Mouse (Mus musculus) liver, embryonic 16.5 days (tissue): ENCODE measurements around the gene Per1. TPM values are rescaled to one million over a fixed set of nuclear protein-coding genes. Genes with fewer than 3 reads are reported as not detected.
A peak's percentile ranks its signal among the peaks of the same experiment; 100 is the strongest.

Source experiments
- ATAC-seq: fragments of 200-750 bp; cut with Nextera tagmentation; 2 replicates; pipeline ENCODE4 v1.8.0; 2017; ENCODE audit warnings: low read depth, mild to moderate bottlenecking, moderate number of reproducible peaks, moderate library complexity
- H3K27ac ChIP-seq: fragments of 300-500 bp; sonication (generic); 2 replicates; pipeline ENCODE4 v1.5.1; 2014; ENCODE audit warnings: mild to moderate bottlenecking, low read length
- H3K27me3 ChIP-seq: fragments of 300-500 bp; sonication (generic); 2 replicates; pipeline ENCODE4 v1.6.1; 2014; ENCODE audit warnings: low read depth, low read length, mixed read lengths; ENCODE audit not compliant: control insufficient read depth, insufficient read depth
- H3K36me3 ChIP-seq: fragments of 300-500 bp; sonication (generic); 2 replicates; pipeline ENCODE4 v1.6.1; 2014; ENCODE audit warnings: mild to moderate bottlenecking; ENCODE audit not compliant: control insufficient read depth, insufficient read depth
- H3K4me1 ChIP-seq: fragments of 300-500 bp; sonication (generic); 2 replicates; pipeline ENCODE4 v1.6.1; 2014; ENCODE audit warnings: low read depth, low read length, mixed read lengths; ENCODE audit not compliant: control insufficient read depth
- H3K4me2 ChIP-seq: fragments of 300-500 bp; sonication (generic); 2 replicates; pipeline ENCODE4 v1.6.1; 2014; ENCODE audit warnings: low read depth, low read length, mixed read lengths
- H3K4me3 ChIP-seq: fragments of 300-500 bp; sonication (generic); 2 replicates; pipeline ENCODE4 v1.5.1; 2014; ENCODE audit warnings: low read depth, mild to moderate bottlenecking, low read length
- H3K9ac ChIP-seq: fragments of 300-500 bp; sonication (generic); 2 replicates; pipeline ENCODE4 v1.6.1; 2014; ENCODE audit warnings: low read depth, low read length
- H3K9me3 ChIP-seq: fragments of 300-500 bp; sonication (generic); replicated peaks from 2 replicates; pipeline ENCODE4 v1.6.1; 2016; ENCODE audit warnings: low read length; ENCODE audit not compliant: control insufficient read depth
- WGBS: fragments of 180-500 bp; shearing (Covaris S2); extraction: QIAGEN DNeasy Blood & Tissue Kit; methylation state at CpG from one replicate; pipeline ENCODE4 v1.1.7; 2014; ENCODE audit not compliant: insufficient replicate concordance; 5-methylcytosine and 5-hydroxymethylcytosine counted together
- polyA plus RNA-seq: library from polyadenylated mRNA; unstranded; fragments of >200 nt; fragmentation: Nextera tagmentation; extraction: Ambion mirVana; gene quantifications from 2 replicates; pipeline ENCODE4 v1.2.1, GENCODE M21; 2015

Per1 gene
- polyA plus RNA-seq, 1 experiment from 2014 or later, result 8.5 TPM

DNA sequence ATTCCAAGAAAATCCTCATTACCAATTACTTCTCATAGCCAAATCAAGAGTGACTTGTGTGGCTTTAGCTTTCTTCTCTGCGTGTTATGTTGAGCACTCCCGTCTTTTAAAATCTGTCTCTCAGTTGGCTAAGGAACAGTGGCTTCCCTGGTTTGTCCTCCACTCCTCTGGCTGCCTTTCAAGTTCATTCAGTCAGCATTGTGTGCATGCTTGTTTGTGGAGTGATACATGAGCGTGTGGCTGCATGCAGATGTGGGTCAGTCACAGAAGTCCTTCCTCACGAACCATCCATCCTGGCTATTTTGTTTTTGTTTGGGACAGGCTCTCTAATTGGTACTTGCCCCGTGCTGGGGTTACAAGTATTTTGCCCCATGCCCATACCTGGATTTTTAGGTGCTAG is 18.4 kb upstream of the Per1 start:
- Histone ChIP-seq H3K27me3 (no peaks in the 10 kb centered on the region), H3K9me3 (no peaks in the 10 kb centered on the region), H3K36me3 (no peaks in the 10 kb centered on the region), H3K4me1 (peaks cover 26% of the 10 kb centered on the region), H3K4me3 (no peak overlapping the region), H3K9ac (no peak overlapping the region), H3K4me2 (no peak overlapping the region), H3K27ac (no peak overlapping the region)
- WGBS, result 63% methylated on average over 5 of the region's 5 CpGs
- no peak for ATAC-seq

DNA sequence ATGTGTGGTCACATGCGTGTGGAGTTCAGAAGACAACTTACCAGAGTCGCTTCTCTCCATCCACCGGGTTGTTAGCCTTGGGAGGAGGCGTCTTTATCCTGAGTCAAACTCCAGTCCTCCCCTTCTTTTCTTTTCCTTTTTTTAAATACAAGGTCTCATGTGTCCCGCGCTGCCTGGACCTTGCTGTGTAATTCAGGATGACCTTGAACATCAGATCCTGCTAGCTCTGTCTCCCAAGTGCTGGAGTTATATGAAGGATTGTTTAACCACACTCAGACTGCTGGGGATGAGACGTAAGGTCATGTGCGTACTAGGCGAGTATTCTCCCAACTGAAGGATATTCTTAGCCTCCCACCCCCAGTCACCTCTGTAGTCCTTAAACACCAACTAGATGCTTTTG is 17.7 kb upstream of the Per1 start:
- WGBS, result 71% methylated on average over 9 of the region's 9 CpGs
- Histone ChIP-seq H3K27ac (no peak overlapping the region), H3K27me3 (no peaks in the 10 kb centered on the region), H3K4me3 (no peak overlapping the region), H3K36me3 (no peaks in the 10 kb centered on the region), H3K4me2 (no peak overlapping the region), H3K9me3 (no peaks in the 10 kb centered on the region), H3K9ac (no peak overlapping the region), H3K4me1 (peaks cover 21% of the 10 kb centered on the region)
- ATAC-seq, result no peak

DNA sequence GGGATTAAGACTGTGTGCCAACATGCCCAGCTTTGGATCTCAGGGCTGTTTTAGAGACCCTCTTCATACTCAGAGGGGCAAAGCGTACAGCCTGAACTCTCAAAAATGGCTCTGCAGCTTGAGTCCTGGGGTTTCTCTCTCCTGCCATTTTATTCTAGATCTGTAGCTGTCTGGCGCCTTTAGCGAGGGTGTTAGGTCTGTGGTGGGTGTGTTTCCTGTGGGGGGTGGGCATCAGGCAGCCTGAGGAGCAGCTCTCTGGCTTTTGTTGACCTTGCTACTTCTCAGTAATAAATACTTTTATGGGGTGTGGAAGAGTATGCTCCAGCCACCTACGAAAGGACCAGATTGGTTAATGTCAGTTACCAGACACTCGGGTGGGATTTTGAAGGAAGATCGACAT is 17.0 kb upstream of the Per1 start:
- H3K9me3 ChIP-seq, result no peaks in the 10 kb centered on the region
- no peak overlapping the region for H3K9ac ChIP-seq
- ATAC-seq, result no peak
- H3K36me3 ChIP-seq, result no peaks in the 10 kb centered on the region
- WGBS, result 73% methylated on average over 6 of the region's 6 CpGs
- no peaks in the 10 kb centered on the region for H3K27me3 ChIP-seq
- H3K27ac ChIP-seq, result no peak overlapping the region
- H3K4me2 ChIP-seq, result no peak overlapping the region
- H3K4me1 ChIP-seq, result peaks cover 17% of the 10 kb centered on the region
- no peak overlapping the region for H3K4me3 ChIP-seq

DNA sequence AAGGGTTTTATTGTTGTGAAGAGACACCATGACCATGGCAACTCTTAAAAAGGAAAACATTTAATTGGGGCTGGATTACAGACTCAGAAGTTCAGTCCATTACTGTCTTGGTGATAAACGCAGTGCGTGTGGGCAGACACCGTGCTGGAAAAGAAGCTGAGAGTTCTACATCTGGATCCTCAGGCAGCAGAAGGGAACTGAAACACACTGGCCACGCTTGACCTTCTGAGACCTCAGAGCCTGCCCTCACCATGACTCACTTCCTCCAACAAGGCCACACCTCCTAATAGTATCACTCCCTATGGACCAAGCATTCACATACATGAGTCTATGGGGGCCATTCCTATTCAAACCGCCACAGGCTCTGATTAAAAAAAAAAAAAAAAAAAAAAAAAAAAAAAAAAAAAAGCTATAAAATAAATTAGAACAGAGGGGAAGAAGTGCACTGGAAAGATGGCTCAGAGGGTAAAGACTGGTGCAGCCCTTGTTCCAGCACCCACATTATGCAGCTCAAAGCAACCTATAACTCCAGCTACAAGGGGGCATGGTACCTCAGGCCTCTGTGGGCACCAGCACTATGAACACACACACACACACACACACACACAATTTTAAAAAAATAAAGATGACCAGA is 16.1 kb upstream of the Per1 start:
- peaks cover 10% of the 10 kb centered on the region for H3K4me1 ChIP-seq
- no peaks in the 10 kb centered on the region for H3K9me3 ChIP-seq
- no peaks in the 10 kb centered on the region for H3K36me3 ChIP-seq
- peak; percentile 54 for ATAC-seq
- H3K9ac ChIP-seq, result no peak overlapping the region
- H3K4me2 ChIP-seq, result no peak overlapping the region
- no peak overlapping the region for H3K4me3 ChIP-seq
- H3K27ac ChIP-seq, result no peak overlapping the region
- H3K27me3 ChIP-seq, result no peaks in the 10 kb centered on the region
- WGBS, result 53% methylated on average over 5 of the region's 5 CpGs

DNA sequence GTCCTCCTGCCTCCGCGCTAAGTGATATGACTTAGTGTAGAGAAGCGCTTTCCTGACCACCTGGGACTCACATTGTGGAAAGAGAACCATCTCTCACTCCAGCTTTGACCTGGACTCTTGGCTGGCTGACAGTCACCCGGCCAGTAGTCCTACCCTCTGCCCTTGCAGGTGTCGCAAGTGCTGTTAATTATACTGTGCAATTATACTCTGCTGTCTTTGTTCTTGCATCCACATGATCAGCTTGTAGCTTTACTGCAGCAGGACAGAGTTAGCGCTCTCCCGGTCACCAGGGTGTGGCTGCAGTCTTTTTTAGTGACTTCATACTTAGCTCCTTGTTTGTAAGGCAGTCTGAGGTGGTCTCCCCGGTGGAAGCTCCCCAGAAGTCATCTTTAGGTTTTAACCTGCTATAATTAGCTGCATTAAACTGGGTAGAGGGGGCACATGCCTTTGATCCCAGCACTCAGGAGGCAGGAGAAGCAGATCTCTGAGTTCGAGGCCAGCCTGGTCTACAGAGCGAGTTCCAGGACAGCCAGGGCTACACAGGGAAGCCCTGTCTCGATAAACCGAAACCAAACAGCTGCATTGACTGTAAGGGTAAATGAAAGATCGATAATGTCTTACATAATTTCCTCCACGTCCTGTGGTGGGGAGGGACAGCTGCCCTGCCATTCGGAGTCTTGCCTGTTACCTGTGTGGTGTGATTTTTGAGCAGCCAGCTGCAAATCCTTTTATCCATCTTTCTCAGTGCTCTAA is 14.7 kb upstream of the Per1 start:
- WGBS, result 70% methylated on average over 15 of the region's 15 CpGs
- H3K27ac ChIP-seq, result no peak overlapping the region
- no peaks in the 10 kb centered on the region for H3K9me3 ChIP-seq
- ATAC-seq, result no peak
- H3K4me3 ChIP-seq, result no peak overlapping the region
- H3K9ac ChIP-seq, result no peak overlapping the region
- no peaks in the 10 kb centered on the region for H3K27me3 ChIP-seq
- no peak overlapping the region for H3K4me2 ChIP-seq
- no peaks in the 10 kb centered on the region for H3K4me1 ChIP-seq
- H3K36me3 ChIP-seq, result no peaks in the 10 kb centered on the region

DNA sequence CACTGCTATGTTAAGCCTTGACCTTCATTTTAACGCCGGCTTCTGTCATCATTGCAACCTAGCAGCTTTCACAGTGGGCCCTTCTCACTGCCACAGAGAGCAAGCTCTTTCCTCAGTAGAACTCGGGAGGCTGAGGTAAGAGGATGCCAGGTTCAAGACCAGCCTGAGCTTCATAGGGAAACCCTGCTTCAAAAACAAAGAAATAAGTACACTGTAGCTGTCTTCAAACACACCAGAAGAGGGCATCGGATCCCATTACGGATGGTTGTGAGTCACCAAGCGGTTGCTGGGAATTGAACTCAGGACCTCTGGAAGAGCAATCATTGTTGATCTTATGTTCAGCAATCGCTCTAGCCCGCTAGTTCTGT is 14.2 kb upstream of the Per1 start:
- H3K27ac ChIP-seq, result no peak overlapping the region
- no peaks in the 10 kb centered on the region; the same call in 1 of the 2 replicates for H3K4me1 ChIP-seq
- H3K36me3 ChIP-seq, result no peaks in the 10 kb centered on the region
- H3K4me3 ChIP-seq, result no peak overlapping the region
- H3K9ac ChIP-seq, result no peak overlapping the region
- H3K4me2 ChIP-seq, result no peak overlapping the region
- H3K27me3 ChIP-seq, result no peaks in the 10 kb centered on the region
- no peaks in the 10 kb centered on the region for H3K9me3 ChIP-seq
- no peak for ATAC-seq
- WGBS, result 78% methylated on average over 8 of the region's 8 CpGs

DNA sequence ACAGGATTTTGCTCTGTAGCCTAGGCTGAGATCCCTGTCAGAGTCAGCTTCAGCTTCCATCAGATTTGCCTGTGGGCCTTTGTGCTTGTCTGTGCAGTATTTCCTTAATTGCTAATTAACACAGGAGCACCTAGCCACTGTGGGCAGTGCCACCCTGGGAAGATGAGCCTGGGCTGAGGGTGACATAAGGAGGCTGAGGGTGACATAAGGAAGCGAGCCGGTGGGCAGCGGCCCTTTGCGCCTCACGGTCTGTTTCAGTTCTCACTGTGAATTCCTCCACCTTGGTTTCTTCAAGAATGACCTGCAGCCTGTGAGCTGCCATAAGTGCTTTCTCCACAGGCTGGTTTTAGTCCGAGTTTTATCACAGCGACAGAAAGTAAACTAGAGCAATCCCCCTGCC is 13.4 kb upstream of the Per1 start:
- 70% methylated on average over 7 of the region's 7 CpGs for WGBS
- H3K36me3 ChIP-seq, result no peaks in the 10 kb centered on the region
- no peaks in the 10 kb centered on the region for H3K27me3 ChIP-seq
- no peak overlapping the region for H3K4me2 ChIP-seq
- H3K9me3 ChIP-seq, result no peaks in the 10 kb centered on the region
- H3K9ac ChIP-seq, result no peak overlapping the region
- no peaks in the 10 kb centered on the region; the same call in 1 of the 2 replicates for H3K4me1 ChIP-seq
- H3K4me3 ChIP-seq, result no peak overlapping the region
- ATAC-seq, result no peak
- no peak overlapping the region for H3K27ac ChIP-seq

DNA sequence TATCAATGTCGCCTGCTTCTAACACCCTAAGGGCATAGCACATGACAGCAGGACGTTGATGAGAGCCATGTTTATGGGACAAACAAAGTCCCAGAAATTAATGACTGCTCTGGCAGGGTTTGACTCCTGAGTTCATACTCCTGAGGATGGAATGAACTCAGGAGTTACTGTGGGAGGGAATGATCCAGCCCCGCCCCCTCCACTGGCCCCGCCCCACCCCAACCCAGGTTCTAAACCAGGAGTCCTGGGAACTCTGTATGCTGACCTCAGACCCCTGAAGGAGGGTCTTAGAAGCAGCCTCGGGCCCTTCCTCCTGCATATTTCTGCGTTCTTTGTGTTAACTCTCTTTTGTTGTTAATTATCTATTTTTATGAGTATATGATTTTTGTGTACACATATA is 9.4 kb upstream of the Per1 start:
- no peaks in the 10 kb centered on the region for H3K27me3 ChIP-seq
- H3K4me3 ChIP-seq, result no peak overlapping the region
- 66% methylated on average over 6 of the region's 6 CpGs for WGBS
- H3K9me3 ChIP-seq, result no peaks in the 10 kb centered on the region
- no peak overlapping the region for H3K9ac ChIP-seq
- no peak overlapping the region for H3K27ac ChIP-seq
- no peak overlapping the region for H3K4me2 ChIP-seq
- peaks cover 24% of the 10 kb centered on the region for H3K4me1 ChIP-seq
- no peak for ATAC-seq
- H3K36me3 ChIP-seq, result peaks cover 6% of the 10 kb centered on the region; the same call in 1 of the 2 replicates

DNA sequence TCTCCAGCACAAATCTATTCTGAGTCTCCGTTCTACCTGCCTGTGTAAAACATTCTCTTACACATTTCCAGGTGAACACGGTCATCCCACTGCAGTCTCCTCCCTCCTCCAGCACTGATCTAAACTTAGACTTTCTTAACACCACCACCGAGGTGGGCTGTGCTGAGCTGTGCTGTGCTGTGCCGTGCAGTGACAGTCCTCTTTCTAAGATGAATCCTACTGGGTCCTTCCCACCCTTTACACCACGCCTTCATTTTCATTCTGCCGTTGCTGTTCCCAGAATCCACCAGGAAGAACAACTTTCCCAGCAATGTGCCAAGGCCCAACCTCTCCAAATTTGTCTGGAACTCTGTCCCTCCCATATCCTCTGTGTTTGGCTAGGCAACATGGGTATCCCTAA is 8.6 kb upstream of the Per1 start:
- Histone ChIP-seq H3K9ac (no peak overlapping the region), H3K4me1 (peaks cover 25% of the 10 kb centered on the region), H3K9me3 (no peaks in the 10 kb centered on the region), H3K27me3 (no peaks in the 10 kb centered on the region), H3K27ac (no peak overlapping the region), H3K36me3 (peaks cover 6% of the 10 kb centered on the region; the same call in 1 of the 2 replicates), H3K4me3 (no peak overlapping the region), H3K4me2 (no peak overlapping the region)
- 56% methylated on average over 6 of the region's 6 CpGs for WGBS
- ATAC-seq, result no peak
